Mouse (Mus musculus) stomach, embryonic 16.5 days (tissue): ENCODE data around the gene Zdhhc13. TPM values are rescaled to one million over a fixed set of nuclear protein-coding genes. Genes with fewer than 3 reads are reported as not detected.

Experiments
- ATAC-seq: fragments of 200-750 bp; cut with Nextera tagmentation; 2 replicates; pipeline ENCODE4 v1.8.0; 2017; ENCODE audit warnings: moderate number of reproducible peaks, moderate TSS enrichment; ENCODE audit not compliant: insufficient read depth, low FRiP score
- H3K27ac ChIP-seq: fragments of 300-500 bp; sonication (generic); 2 replicates; pipeline ENCODE4 v1.5.1; 2014; ENCODE audit warnings: low read length
- H3K27me3 ChIP-seq: fragments of 300-500 bp; sonication (generic); 2 replicates; pipeline ENCODE4 v1.6.1; 2014; ENCODE audit warnings: low read length, control low read depth, mixed read lengths; ENCODE audit not compliant: control insufficient read depth, insufficient read depth
- H3K36me3 ChIP-seq: fragments of 300-500 bp; sonication (generic); 2 replicates; pipeline ENCODE4 v1.6.1; 2014; ENCODE audit warnings: low read length; ENCODE audit not compliant: control insufficient read depth, insufficient read depth
- H3K4me1 ChIP-seq: fragments of 300-500 bp; sonication (generic); 2 replicates; pipeline ENCODE4 v1.6.1; 2014; ENCODE audit warnings: low read length, control low read depth, mixed read lengths; ENCODE audit not compliant: control insufficient read depth, insufficient read depth
- H3K4me2 ChIP-seq: fragments of 300-500 bp; sonication (generic); 2 replicates; pipeline ENCODE4 v1.6.1; 2014; ENCODE audit warnings: low read depth, low read length, mixed read lengths
- H3K4me3 ChIP-seq: fragments of 300-500 bp; sonication (generic); replicated peaks from 2 replicates; pipeline ENCODE4 v1.5.1; 2014; ENCODE audit warnings: mild to moderate bottlenecking, low read length
- H3K9ac ChIP-seq: fragments of 300-500 bp; sonication (generic); 2 replicates; pipeline ENCODE4 v1.6.1; 2014; ENCODE audit warnings: low read length
- H3K9me3 ChIP-seq: fragments of 300-500 bp; sonication (generic); replicated peaks from 2 replicates; pipeline ENCODE4 v1.6.1; 2016; ENCODE audit warnings: low read length, control low read depth; ENCODE audit not compliant: control insufficient read depth
- WGBS: fragments of 180-500 bp; shearing (Covaris S2); extraction: QIAGEN DNeasy Blood & Tissue Kit; methylation state at CpG from one replicate; pipeline ENCODE4 v1.1.7; 2014; 5-methylcytosine and 5-hydroxymethylcytosine counted together
- polyA plus RNA-seq: library from polyadenylated mRNA; unstranded; fragments of >200 nt; fragmentation: Nextera tagmentation; extraction: Ambion mirVana; gene quantifications from 2 replicates; pipeline ENCODE4 v1.2.1, GENCODE M21; 2015

The Zdhhc13 gene
- polyA plus RNA-seq, 1 experiment from 2014 or later = 43.3 TPM

- 88% methylated on average over 5 of the region's 5 CpGs for WGBS
- H3K27ac ChIP-seq = no peak overlapping the region
- no peak for ATAC-seq
- no peak overlapping the region for H3K4me2 ChIP-seq
- no peaks in the 10 kb centered on the region for H3K36me3 ChIP-seq
- 0 out of 2 replicates have a peak, but pooled peaks cover 3% of the 10 kb centered on the region for H3K4me1 ChIP-seq
- H3K27me3 ChIP-seq = no peaks in the 10 kb centered on the region
- no peak overlapping the region for H3K4me3 ChIP-seq
- no peaks in the 10 kb centered on the region for H3K9me3 ChIP-seq
- no peak overlapping the region for H3K9ac ChIP-seq
Observed at GRCm38 (mm10) chr7:48843541-48843940, 54.7 kb downstream of the Zdhhc13 start.

DNA sequence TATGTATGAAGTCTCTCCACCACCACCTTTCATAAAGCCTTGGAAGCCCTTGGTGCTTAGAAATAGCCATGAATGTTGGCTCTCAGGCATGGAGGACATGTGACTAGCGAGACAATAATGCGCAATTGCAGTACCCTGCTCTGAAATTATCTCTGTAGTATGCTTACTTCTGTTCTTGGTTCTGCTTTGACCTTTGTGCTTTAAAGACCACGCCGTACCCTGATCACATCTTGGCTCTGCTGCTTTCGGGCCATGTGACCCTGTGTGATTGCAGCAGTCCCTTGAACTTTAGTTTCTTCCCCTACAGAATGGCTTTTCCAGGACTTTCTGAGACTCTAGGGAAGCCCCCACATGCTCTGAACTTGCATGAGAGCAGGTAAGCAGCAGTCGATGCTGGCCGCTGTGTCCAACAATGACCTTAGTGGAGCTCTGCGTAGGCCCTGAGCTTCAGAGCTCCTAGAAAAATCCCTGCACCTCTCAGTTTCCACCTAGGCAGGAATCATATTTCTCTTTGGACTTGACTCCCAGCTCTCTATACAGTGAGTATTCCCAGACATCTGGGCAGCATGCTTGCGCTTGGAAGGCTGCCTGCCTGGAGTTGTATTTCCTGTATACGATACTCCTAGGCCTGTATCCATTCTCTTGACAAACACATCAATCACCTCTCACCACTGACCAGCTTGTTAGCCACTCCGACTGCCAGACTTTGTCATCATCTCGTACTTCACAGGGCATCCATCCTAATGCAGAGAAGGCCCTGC, 56.6 kb downstream of the Zdhhc13 start:
- Histone ChIP-seq H3K4me2 (no peak overlapping the region), H3K4me3 (no peak overlapping the region), H3K36me3 (no peaks in the 10 kb centered on the region), H3K27me3 (no peaks in the 10 kb centered on the region), H3K27ac (no peak overlapping the region), H3K9ac (no peak overlapping the region), H3K4me1 (0 out of 2 replicates have a peak, but pooled peaks cover under 1% of the 10 kb centered on the region), H3K9me3 (no peaks in the 10 kb centered on the region)
- ATAC-seq = peak; percentile 62; the same call in 1 of the 2 replicates
- WGBS = 63% methylated on average over 12 of the region's 12 CpGs

GRCm38 (mm10) chr7:48846755-48847154, 58.0 kb downstream of the Zdhhc13 start:
- H3K27ac ChIP-seq = no peak overlapping the region
- H3K36me3 ChIP-seq = no peaks in the 10 kb centered on the region
- H3K27me3 ChIP-seq = no peaks in the 10 kb centered on the region
- no peaks in the 10 kb centered on the region for H3K4me1 ChIP-seq
- 70% methylated on average over 6 of the region's 6 CpGs for WGBS
- H3K4me3 ChIP-seq = no peak overlapping the region
- H3K9me3 ChIP-seq = no peaks in the 10 kb centered on the region
- no peak for ATAC-seq
- no peak overlapping the region for H3K4me2 ChIP-seq
- H3K9ac ChIP-seq = no peak overlapping the region

GRCm38 (mm10) chr7:48847820-48848650, 59.2 kb downstream of the Zdhhc13 start, which contains the start of gene Csrp3:
Gene Csrp3 (minus strand): TSS chr7:48848033.
- Histone ChIP-seq H3K36me3 (no peaks in the 10 kb centered on the region), H3K9ac (no peak within 1 kb of the TSS), H3K4me1 (no peaks in the 10 kb centered on the region), H3K27me3 (no peaks in the 10 kb centered on the region), H3K4me2 (no peak within 1 kb of the TSS), H3K9me3 (no peaks in the 10 kb centered on the region), H3K27ac (no peak within 1 kb of the TSS), H3K4me3 (no peak within 1 kb of the TSS)
- no peak for ATAC-seq
- WGBS = 67% methylated on average over 11 of the region's 11 CpGs

- H3K9ac ChIP-seq = no peak overlapping the region
- ATAC-seq = no peak
- H3K4me3 ChIP-seq = no peak overlapping the region
- H3K4me2 ChIP-seq = no peak overlapping the region
- H3K27me3 ChIP-seq = no peaks in the 10 kb centered on the region
- H3K27ac ChIP-seq = no peak overlapping the region
- H3K9me3 ChIP-seq = no peaks in the 10 kb centered on the region
- H3K4me1 ChIP-seq = no peaks in the 10 kb centered on the region
- WGBS = 84% methylated on average over 6 of the region's 6 CpGs
- no peaks in the 10 kb centered on the region for H3K36me3 ChIP-seq
Observed at GRCm38 (mm10) chr7:48851529-48852104, 62.8 kb downstream of the Zdhhc13 start.

GRCm38 (mm10) chr7:48853496-48853895, 64.7 kb downstream of the Zdhhc13 start:
- Histone ChIP-seq H3K27ac (no peak overlapping the region), H3K9me3 (no peaks in the 10 kb centered on the region), H3K4me2 (no peak overlapping the region), H3K36me3 (no peaks in the 10 kb centered on the region), H3K9ac (no peak overlapping the region), H3K4me1 (no peaks in the 10 kb centered on the region), H3K4me3 (no peak overlapping the region), H3K27me3 (no peaks in the 10 kb centered on the region)
- ATAC-seq = no peak
- WGBS = 77% methylated on average over 13 of the region's 13 CpGs

DNA sequence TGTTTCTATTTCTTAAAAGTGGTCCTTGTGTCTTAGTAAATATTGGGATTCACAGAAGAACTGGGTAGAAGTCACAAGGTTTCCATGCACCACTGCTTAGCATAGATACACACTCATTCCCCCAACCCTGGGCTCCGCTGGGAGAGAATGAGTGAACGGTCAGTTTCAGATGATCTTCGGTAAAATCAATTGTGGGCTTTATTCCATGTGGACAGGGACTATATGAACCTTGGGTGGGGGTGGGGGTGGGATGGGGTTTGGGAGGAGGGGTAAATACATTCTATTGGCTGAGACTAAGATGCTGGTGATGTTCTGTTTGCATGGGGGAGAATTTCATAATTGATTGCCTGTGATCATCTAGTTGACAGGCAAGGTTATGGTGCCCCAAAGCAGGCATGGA, 66.7 kb downstream of the Zdhhc13 start:
- H3K4me3 ChIP-seq = no peak overlapping the region
- H3K36me3 ChIP-seq = no peaks in the 10 kb centered on the region
- no peak overlapping the region for H3K4me2 ChIP-seq
- H3K9me3 ChIP-seq = no peaks in the 10 kb centered on the region
- no peak for ATAC-seq
- H3K27me3 ChIP-seq = no peaks in the 10 kb centered on the region
- H3K9ac ChIP-seq = no peak overlapping the region
- H3K27ac ChIP-seq = no peak overlapping the region
- 93% methylated on average over 3 of the region's 3 CpGs for WGBS
- H3K4me1 ChIP-seq = no peaks in the 10 kb centered on the region

- Histone ChIP-seq H3K4me2 (no peak overlapping the region), H3K36me3 (no peaks in the 10 kb centered on the region), H3K27ac (no peak overlapping the region), H3K9me3 (no peaks in the 10 kb centered on the region), H3K4me3 (no peak overlapping the region), H3K27me3 (no peaks in the 10 kb centered on the region), H3K4me1 (no peaks in the 10 kb centered on the region), H3K9ac (no peak overlapping the region)
- 45% methylated on average over 1 of the region's 1 CpGs for WGBS
- no peak for ATAC-seq
Observed at GRCm38 (mm10) chr7:48858257-48858656, 69.5 kb downstream of the Zdhhc13 start.

DNA sequence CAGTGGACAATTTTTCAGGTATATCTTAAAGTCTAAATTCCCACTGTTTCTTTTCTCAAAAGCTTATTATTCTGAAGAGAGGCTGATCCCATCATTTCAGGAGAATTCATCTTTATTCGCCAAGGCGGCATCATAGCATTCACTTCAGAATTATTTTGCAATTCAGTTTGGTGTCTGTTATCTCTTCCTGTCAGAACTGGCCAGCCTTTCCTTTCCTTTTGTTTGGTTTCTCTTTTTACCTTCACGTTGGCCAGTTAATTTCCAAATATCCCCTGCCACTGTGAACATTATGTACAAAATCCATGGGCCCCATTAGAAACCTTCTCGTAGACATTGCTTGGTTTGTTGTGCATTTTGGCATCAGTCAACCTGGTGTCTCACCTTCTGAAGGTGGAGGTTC, 70.6 kb downstream of the Zdhhc13 start:
- ATAC-seq = no peak

More for the DNA sequence above, 70.6 kb downstream of the Zdhhc13 start:
- WGBS = 71% methylated on average over 4 of the region's 4 CpGs
- no peaks in the 10 kb centered on the region for H3K27me3 ChIP-seq
- H3K4me3 ChIP-seq = no peak overlapping the region
- no peaks in the 10 kb centered on the region for H3K9me3 ChIP-seq
- H3K4me1 ChIP-seq = no peaks in the 10 kb centered on the region
- no peak overlapping the region for H3K4me2 ChIP-seq
- H3K9ac ChIP-seq = no peak overlapping the region
- H3K27ac ChIP-seq = no peak overlapping the region
- H3K36me3 ChIP-seq = no peaks in the 10 kb centered on the region
